Mouse (Mus musculus) neural tube, embryonic 11.5 days (tissue): ENCODE results near the gene Pld4. TPM values are rescaled to one million over a fixed set of nuclear protein-coding genes. Genes with fewer than 3 reads are reported as not detected.

ENCODE experiments used
- ATAC-seq: fragments of 200-750 bp; cut with Nextera tagmentation; 2 replicates; pipeline ENCODE4 v1.8.0; 2017; ENCODE audit warnings: moderate number of reproducible peaks, mild to moderate bottlenecking, moderate TSS enrichment, moderate library complexity; ENCODE audit not compliant: insufficient read depth, low FRiP score, low TSS enrichment
- DNase-seq: peaks from one replicate; pipeline ENCODE4 v3.0.0-alpha.2; 2015; ENCODE audit warnings: low spot score
- H3K27ac ChIP-seq: fragments of 300-500 bp; sonication (generic); 2 replicates; pipeline ENCODE4 v1.5.1; 2014; ENCODE audit warnings: low read depth, mild to moderate bottlenecking, low read length
- H3K27me3 ChIP-seq: fragments of 300-500 bp; sonication (generic); 2 replicates; pipeline ENCODE4 v1.6.1; 2014; ENCODE audit warnings: mild to moderate bottlenecking, low read length, mixed read lengths; ENCODE audit not compliant: control insufficient read depth, insufficient read depth
- H3K36me3 ChIP-seq: fragments of 300-500 bp; sonication (generic); 2 replicates; pipeline ENCODE4 v1.6.1; 2014; ENCODE audit warnings: mild to moderate bottlenecking, low read length, moderate library complexity, mixed read lengths; ENCODE audit not compliant: control insufficient read depth, insufficient read depth
- H3K4me1 ChIP-seq: fragments of 300-500 bp; sonication (generic); 2 replicates; pipeline ENCODE4 v1.6.1; 2014; ENCODE audit warnings: low read length, mixed read lengths; ENCODE audit not compliant: control insufficient read depth, insufficient read depth
- H3K4me2 ChIP-seq: fragments of 300-500 bp; sonication (generic); 2 replicates; pipeline ENCODE4 v1.6.1; 2014; ENCODE audit warnings: low read depth, mild to moderate bottlenecking, moderate library complexity
- H3K4me3 ChIP-seq: fragments of 300-500 bp; sonication (generic); 2 replicates; pipeline ENCODE4 v1.5.1; 2014; ENCODE audit warnings: low read depth, low read length
- H3K9ac ChIP-seq: fragments of 300-500 bp; sonication (generic); 2 replicates; pipeline ENCODE4 v1.6.1; 2014; ENCODE audit warnings: mild to moderate bottlenecking, low read length
- H3K9me3 ChIP-seq: fragments of 300-500 bp; sonication (generic); 2 replicates; pipeline ENCODE4 v1.6.1; 2016; ENCODE audit warnings: low read length; ENCODE audit not compliant: control insufficient read depth
- WGBS: fragments of 180-500 bp; shearing (Covaris S2); extraction: QIAGEN DNeasy Blood & Tissue Kit; methylation state at CpG from one replicate; pipeline ENCODE4 v1.1.7; 2014; 5-methylcytosine and 5-hydroxymethylcytosine counted together
- polyA plus RNA-seq: library from polyadenylated mRNA; unstranded; fragments of >200 nt; fragmentation: Nextera tagmentation; extraction: Ambion mirVana; gene quantifications from 2 replicates; pipeline ENCODE4 v1.2.1, GENCODE M21; 2014

The Pld4 gene
- polyA plus RNA-seq, 1 experiment from 2014 or later = 3.8 TPM

DNA sequence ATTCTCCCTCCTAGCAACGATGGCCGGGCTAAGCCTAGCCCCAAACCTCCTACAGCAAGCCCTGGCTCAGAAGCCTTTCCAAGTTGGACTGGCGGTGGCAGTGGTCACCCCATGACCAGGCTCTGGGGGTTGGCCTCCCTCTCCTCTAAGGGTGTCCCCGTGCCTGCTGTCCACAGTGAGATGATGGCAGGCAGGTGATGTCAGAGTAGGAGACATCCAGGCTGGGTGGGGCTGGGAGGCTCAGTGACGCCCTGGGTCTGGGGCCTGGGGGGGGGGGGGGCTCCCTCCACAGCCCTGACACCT is 37.5 kb upstream of the Pld4 start:
- WGBS = 15% methylated on average over 5 of the region's 5 CpGs
- H3K9ac ChIP-seq = peak overlapping the region; percentile 73
- peak overlapping the region; percentile 100 for H3K4me2 ChIP-seq
- ATAC-seq = 0 out of 2 replicates have a peak, but pooled peaks have one; percentile 4
- DNase-seq = no peak
- H3K27me3 ChIP-seq = peaks cover 23% of the 10 kb centered on the region
- H3K4me1 ChIP-seq = peaks cover 11% of the 10 kb centered on the region; the same call in 1 of the 2 replicates
- peak overlapping the region; percentile 81 for H3K4me3 ChIP-seq
- H3K27ac ChIP-seq = no peak overlapping the region
- no peaks in the 10 kb centered on the region for H3K9me3 ChIP-seq
- H3K36me3 ChIP-seq = no peaks in the 10 kb centered on the region

DNA sequence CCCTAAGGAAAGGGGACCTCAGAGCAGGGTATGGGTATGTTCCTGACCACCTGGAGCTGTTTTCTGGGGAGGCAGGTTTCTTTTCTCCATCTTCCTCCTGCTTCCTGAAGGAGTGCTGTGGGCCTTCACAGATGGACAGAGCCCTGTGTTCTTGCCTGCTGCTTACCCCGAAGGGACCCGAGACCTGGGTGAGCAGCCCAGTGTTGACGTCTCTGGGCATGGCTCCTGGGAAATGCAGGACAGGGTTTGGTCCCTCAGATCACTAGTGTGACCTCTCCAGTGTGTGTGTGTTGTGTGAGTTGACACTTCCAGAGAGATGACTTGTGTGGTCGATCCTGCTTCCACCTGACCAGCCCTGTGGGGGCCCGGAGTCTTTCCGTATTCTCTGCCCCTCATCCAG is 37.0 kb upstream of the Pld4 start:
- peaks cover 23% of the 10 kb centered on the region for H3K27me3 ChIP-seq
- no peak overlapping the region for H3K9ac ChIP-seq
- ATAC-seq (no peak), DNase-seq (no peak)
- peak overlapping the region; percentile 81 for H3K4me3 ChIP-seq
- no peaks in the 10 kb centered on the region for H3K9me3 ChIP-seq
- H3K27ac ChIP-seq = no peak overlapping the region
- peak overlapping the region; percentile 100 for H3K4me2 ChIP-seq
- H3K4me1 ChIP-seq = peaks cover 11% of the 10 kb centered on the region; the same call in 1 of the 2 replicates
- no peaks in the 10 kb centered on the region for H3K36me3 ChIP-seq
- WGBS = 86% methylated on average over 6 of the region's 6 CpGs

DNA sequence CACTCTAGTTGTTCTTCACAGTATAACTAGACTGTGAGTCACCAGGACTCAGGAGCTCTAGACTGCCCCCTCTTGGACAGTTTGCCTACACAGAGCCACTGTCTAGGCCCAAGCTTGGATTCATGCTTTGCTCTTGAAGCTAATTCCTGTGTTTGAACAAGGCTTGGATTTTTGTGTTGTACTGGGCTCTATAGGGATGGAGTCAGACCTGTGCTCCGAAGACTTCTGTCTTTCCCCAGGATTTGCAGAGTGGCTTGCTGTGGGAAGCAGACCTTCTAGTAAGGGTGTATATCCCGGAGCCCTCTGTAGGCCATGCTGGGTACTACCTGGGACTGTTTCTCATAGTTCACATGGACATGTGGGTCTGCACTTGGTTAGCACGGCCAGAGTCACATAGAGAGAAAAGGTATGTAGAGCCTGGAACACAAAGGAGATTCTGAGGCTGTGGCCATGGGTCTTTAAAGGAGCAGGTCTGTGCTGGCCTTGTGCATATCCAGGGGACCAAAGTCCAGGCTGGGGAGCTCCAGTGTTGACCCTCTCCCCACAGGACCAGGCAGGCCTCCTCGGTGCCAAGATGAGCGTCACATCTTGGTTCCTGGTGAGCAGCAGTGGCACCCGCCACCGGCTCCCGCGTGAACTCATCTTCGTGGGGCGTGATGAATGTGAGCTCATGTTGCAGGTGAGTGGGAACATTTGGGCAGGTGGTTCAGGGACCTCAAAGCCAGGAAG is 36.2 kb upstream of the Pld4 start:
- 80% methylated on average over 11 of the region's 11 CpGs for WGBS
- ATAC-seq = no peak
- H3K4me2 ChIP-seq = no peak overlapping the region

DNA sequence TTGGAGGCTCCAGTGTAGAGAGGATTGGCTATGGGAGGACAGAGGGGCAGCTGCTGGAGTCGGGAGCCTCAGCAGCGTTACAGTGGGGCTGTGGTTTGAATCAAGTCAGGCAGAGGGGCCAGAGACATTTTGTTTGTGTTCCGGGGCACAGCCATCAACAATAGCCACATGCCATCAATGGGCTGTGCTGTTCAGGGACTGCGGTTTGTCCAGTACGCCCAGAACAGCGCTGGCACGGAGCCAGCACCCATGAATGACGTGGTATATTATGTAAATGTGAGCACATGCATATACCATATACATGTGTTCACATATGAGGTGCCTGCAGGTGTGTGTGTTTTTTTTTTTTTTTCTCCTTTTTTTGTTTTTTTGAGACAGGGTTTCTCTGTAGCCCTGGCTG is 32.7 kb upstream of the Pld4 start:
- ATAC-seq = no peak
- Histone ChIP-seq H3K36me3 (no peaks in the 10 kb centered on the region), H3K4me1 (peaks cover 2% of the 10 kb centered on the region; the same call in 1 of the 2 replicates), H3K27me3 (peaks cover 5% of the 10 kb centered on the region; the same call in 1 of the 2 replicates), H3K4me2 (no peak overlapping the region), H3K4me3 (no peak overlapping the region), H3K9me3 (no peaks in the 10 kb centered on the region), H3K9ac (no peak overlapping the region), H3K27ac (no peak overlapping the region)
- no peak for DNase-seq
- WGBS = 82% methylated on average over 8 of the region's 8 CpGs

More for the DNA sequence above, 36.2 kb upstream of the Pld4 start:
- no peak overlapping the region for H3K4me3 ChIP-seq
- no peaks in the 10 kb centered on the region for H3K36me3 ChIP-seq
- peaks cover 11% of the 10 kb centered on the region; the same call in 1 of the 2 replicates for H3K4me1 ChIP-seq
- peaks cover 23% of the 10 kb centered on the region for H3K27me3 ChIP-seq
- peak; percentile 77 for DNase-seq
- H3K9ac ChIP-seq = no peak overlapping the region
- H3K9me3 ChIP-seq = no peaks in the 10 kb centered on the region
- no peak overlapping the region for H3K27ac ChIP-seq

DNA sequence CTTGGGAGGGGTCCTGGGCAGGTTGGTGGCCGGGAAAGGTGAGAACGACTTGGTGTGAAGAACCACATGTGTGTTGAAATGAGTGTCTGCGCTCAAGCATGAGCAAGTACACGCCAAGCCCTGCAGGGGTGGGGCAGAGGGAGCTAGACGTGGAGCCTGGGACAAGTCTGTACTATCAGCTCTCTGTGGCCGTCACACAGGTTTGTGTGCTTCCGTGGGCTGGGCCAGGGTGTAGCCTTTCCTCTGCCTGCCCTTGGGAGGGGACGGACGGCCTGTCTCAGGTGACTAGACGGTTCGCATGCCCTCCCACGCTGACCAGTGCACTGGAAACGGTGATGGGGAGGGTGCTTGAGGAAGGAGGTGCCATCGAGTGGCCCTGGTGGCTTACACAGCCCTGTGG is 29.6 kb upstream of the Pld4 start:
- Histone ChIP-seq H3K4me3 (no peak overlapping the region), H3K27ac (no peak overlapping the region), H3K27me3 (no peaks in the 10 kb centered on the region), H3K36me3 (no peaks in the 10 kb centered on the region), H3K9me3 (no peaks in the 10 kb centered on the region), H3K4me1 (no peaks in the 10 kb centered on the region), H3K9ac (no peak overlapping the region), H3K4me2 (no peak overlapping the region)
- 90% methylated on average over 14 of the region's 14 CpGs for WGBS
- DNase-seq (no peak), ATAC-seq (no peak)

DNA sequence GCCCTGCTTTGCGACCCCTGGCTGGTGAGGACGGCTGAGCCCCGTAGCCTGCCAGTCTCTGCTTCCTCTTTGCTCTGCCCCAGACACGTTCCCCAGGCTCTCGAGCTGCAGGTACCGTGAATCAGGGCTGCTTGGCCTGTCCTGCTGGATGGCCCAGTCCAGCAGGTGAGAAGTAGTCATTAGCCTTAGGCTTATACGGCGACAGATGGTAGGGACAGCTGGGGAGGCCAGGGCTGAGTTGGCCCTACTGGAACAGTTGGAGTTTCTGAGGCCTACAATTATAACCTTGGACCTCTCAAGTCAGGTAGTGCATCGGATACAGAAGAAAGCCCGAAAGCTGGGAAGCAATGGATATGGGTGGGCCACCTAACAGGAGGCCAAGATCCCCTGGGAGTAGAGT is 27.9 kb upstream of the Pld4 start:
- Histone ChIP-seq H3K4me3 (no peak overlapping the region), H3K4me1 (no peaks in the 10 kb centered on the region), H3K27ac (no peak overlapping the region), H3K9me3 (no peaks in the 10 kb centered on the region), H3K4me2 (no peak overlapping the region), H3K9ac (no peak overlapping the region), H3K27me3 (no peaks in the 10 kb centered on the region), H3K36me3 (no peaks in the 10 kb centered on the region)
- WGBS = 84% methylated on average over 10 of the region's 10 CpGs
- DNase-seq (no peak), ATAC-seq (no peak)

DNA sequence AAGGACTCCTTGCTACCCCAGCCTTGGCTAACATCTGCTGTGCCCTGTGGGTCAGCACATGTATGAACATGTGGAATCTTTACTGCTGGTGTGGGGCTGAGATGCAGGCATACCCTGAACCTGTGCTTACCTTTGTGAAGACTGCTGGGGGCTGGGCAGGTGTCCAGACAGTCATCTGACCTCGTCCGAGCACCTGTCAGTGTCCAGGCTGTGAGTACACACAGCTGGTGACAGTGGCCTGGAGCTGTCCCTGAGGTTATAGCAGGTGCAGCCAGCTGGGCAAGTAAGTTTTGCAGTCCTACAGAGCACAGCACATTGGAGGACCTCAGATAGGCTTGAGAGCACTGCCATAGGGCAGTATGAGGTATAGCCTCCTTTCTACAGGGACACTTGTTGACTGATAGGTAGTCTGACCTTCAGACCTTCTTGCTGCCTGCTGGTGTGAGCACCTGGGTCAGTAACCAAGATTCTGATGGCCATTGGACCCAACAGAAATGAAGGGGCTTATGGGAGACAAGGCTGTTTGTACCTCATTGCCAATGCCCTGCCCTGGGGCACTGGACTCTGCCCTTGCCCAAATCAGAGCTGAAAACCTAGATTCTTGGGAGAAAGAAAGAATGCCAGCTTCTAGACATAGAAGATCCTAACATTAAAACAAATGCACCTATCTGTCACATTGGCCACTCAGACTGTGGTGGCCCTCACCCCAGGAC is 26.2 kb upstream of the Pld4 start:
- 82% methylated on average over 2 of the region's 2 CpGs for WGBS

DNA sequence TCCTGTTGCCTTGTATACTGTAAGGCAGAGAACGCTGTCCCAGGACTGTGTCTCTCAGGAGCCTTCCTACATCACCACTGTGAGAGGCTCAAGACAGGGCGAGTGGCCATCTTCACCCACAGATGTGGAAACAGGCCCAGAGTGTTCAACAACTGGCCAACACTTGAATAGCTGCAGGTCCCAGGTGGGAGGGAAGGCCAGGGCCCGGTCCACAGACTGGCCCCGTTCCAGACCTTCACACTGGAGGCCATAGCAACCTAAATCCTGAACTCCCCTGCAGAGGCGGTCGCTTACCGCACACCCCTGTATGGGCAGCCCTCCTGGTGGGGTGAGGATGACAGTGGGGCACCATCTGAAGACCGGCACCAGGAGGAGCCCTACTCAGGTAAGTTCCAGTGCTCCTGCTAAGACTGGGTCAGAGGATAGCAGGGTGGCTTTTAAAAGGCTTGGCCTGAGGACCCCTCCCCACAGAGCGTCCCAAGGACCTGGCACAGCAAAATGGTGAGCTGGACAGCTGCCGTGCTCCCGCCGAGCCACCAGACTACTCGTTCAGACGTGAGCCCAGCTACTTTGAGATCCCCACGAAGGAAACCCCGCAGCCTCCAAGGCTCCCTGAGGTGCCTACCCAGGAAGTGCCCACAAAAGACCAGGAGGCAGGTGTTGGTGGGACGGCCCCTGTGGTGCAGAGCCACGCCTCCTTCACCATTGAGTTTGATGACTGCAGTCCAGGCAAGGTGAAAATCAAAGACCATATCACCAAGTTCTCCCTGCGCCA is 25.4 kb upstream of the Pld4 start:
- H3K9ac ChIP-seq = no peak overlapping the region
- no peaks in the 10 kb centered on the region for H3K27me3 ChIP-seq
- H3K4me2 ChIP-seq = no peak overlapping the region
- H3K9me3 ChIP-seq = no peaks in the 10 kb centered on the region
- H3K36me3 ChIP-seq = no peaks in the 10 kb centered on the region; the same call in 1 of the 2 replicates
- H3K27ac ChIP-seq = no peak overlapping the region
- ATAC-seq (no peak), DNase-seq (no peak)
- WGBS = 88% methylated on average over 19 of the region's 19 CpGs
- no peak overlapping the region for H3K4me3 ChIP-seq
- no peaks in the 10 kb centered on the region for H3K4me1 ChIP-seq

More for the DNA sequence above, 26.2 kb upstream of the Pld4 start:
- H3K4me2 ChIP-seq = no peak overlapping the region
- no peak overlapping the region for H3K4me3 ChIP-seq
- no peaks in the 10 kb centered on the region for H3K9me3 ChIP-seq
- no peak overlapping the region for H3K27ac ChIP-seq
- DNase-seq (no peak), ATAC-seq (no peak)
- H3K36me3 ChIP-seq = no peaks in the 10 kb centered on the region; the same call in 1 of the 2 replicates
- H3K9ac ChIP-seq = no peak overlapping the region
- no peaks in the 10 kb centered on the region for H3K27me3 ChIP-seq
- no peaks in the 10 kb centered on the region for H3K4me1 ChIP-seq
